Mouse (Mus musculus) stomach, embryonic 14.5 days (tissue): Measurements from ENCODE around the gene Znhit6. TPM values are rescaled to one million over a fixed set of nuclear protein-coding genes. Genes with fewer than 3 reads are reported as not detected.

ENCODE experiments used
- ATAC-seq: fragments of 200-750 bp; cut with Nextera tagmentation; 2 replicates; pipeline ENCODE4 v1.8.0; 2017; ENCODE audit warnings: low read depth, moderate TSS enrichment; ENCODE audit not compliant: insufficient number of reproducible peaks, insufficient read depth, low FRiP score
- H3K27ac ChIP-seq: fragments of 300-500 bp; sonication (generic); 2 replicates; pipeline ENCODE4 v1.5.1; 2014; ENCODE audit warnings: mild to moderate bottlenecking, low read length, moderate library complexity, mixed read lengths
- H3K27me3 ChIP-seq: fragments of 300-500 bp; sonication (generic); 2 replicates; pipeline ENCODE4 v1.6.1; 2014; ENCODE audit warnings: low read length, control low read depth, mixed read lengths; ENCODE audit not compliant: control insufficient read depth, insufficient read depth
- H3K36me3 ChIP-seq: fragments of 300-500 bp; sonication (generic); 2 replicates; pipeline ENCODE4 v1.6.1; 2014; ENCODE audit warnings: mild to moderate bottlenecking, control low read depth, low read length, moderate library complexity, mixed read lengths; ENCODE audit not compliant: control insufficient read depth, insufficient read depth
- H3K4me1 ChIP-seq: fragments of 300-500 bp; sonication (generic); 2 replicates; pipeline ENCODE4 v1.6.1; 2014; ENCODE audit warnings: low read length, control low read depth, mixed read lengths; ENCODE audit not compliant: control insufficient read depth, insufficient read depth
- H3K4me2 ChIP-seq: fragments of 300-500 bp; sonication (generic); replicated peaks from 2 replicates; pipeline ENCODE4 v1.6.1; 2014; ENCODE audit warnings: low read depth, low read length, control low read depth
- H3K4me3 ChIP-seq: fragments of 300-500 bp; sonication (generic); 2 replicates; pipeline ENCODE4 v1.5.1; 2014; ENCODE audit warnings: low read depth, low read length, control low read depth
- H3K9ac ChIP-seq: fragments of 300-500 bp; sonication (generic); replicated peaks from 2 replicates; pipeline ENCODE4 v1.6.1; 2014; ENCODE audit warnings: low read depth, mild to moderate bottlenecking, control low read depth, low read length, moderate library complexity, mixed read lengths
- H3K9me3 ChIP-seq: fragments of 300-500 bp; sonication (generic); 2 replicates; pipeline ENCODE4 v1.6.1; 2016; ENCODE audit warnings: low read depth, low read length, control low read depth; ENCODE audit not compliant: control insufficient read depth
- WGBS: fragments of 180-500 bp; shearing (Covaris S2); extraction: QIAGEN DNeasy Blood & Tissue Kit; methylation state at CpG from one replicate; pipeline ENCODE4 v1.1.7; 2014; 5-methylcytosine and 5-hydroxymethylcytosine counted together
- polyA plus RNA-seq: library from polyadenylated mRNA; unstranded; fragments of >200 nt; fragmentation: Nextera tagmentation; extraction: Ambion mirVana; gene quantifications from 2 replicates; pipeline ENCODE4 v1.2.1, GENCODE M21; 2014

Znhit6 gene
- polyA plus RNA-seq, 1 experiment from 2014 or later: 33.4 TPM

- Histone ChIP-seq H3K4me3 (no peak overlapping the region), H3K36me3 (peaks cover 43% of the 10 kb centered on the region), H3K4me2 (no peak overlapping the region), H3K9me3 (no peaks in the 10 kb centered on the region), H3K27me3 (no peaks in the 10 kb centered on the region), H3K27ac (no peak overlapping the region), H3K9ac (no peak overlapping the region), H3K4me1 (no peaks in the 10 kb centered on the region)
- no peak for ATAC-seq
- 85% methylated on average over 6 of the region's 6 CpGs for WGBS
Measured at GRCm38 (mm10) chr3:145595354-145595753, 19.3 kb downstream of the Znhit6 start.

- no peak overlapping the region for H3K27ac ChIP-seq
- no peak for ATAC-seq
- no peak overlapping the region for H3K4me3 ChIP-seq
- WGBS: 89% methylated on average over 7 of the region's 7 CpGs
- no peak overlapping the region for H3K9ac ChIP-seq
- no peaks in the 10 kb centered on the region for H3K27me3 ChIP-seq
- peaks cover 12% of the 10 kb centered on the region; the same call in 1 of the 2 replicates for H3K4me1 ChIP-seq
- peaks cover 27% of the 10 kb centered on the region for H3K36me3 ChIP-seq
- H3K4me2 ChIP-seq: no peak overlapping the region
- no peaks in the 10 kb centered on the region for H3K9me3 ChIP-seq
Measured at GRCm38 (mm10) chr3:145599059-145599458, 23.1 kb downstream of the Znhit6 start.

DNA sequence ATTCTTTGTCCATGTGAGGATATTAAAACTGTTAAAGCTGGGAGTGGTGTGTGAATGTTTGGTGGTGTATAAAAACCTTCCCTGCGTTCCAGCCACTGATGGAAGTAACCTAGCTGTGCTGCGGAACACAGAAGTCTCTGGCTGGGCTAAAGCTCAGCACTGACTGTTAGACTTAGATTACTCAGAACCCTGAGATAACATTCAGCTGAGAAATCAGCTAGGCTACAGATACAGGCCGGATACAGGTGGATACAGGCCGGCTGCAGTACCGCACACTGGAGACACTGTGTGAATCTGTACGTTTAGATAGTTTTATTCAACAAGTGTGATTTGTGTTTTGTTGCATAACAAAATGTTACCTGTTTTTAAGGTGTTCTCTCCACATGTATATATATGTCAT lies 24.8 kb downstream of the Znhit6 start:
- H3K27ac ChIP-seq: peak overlapping the region; percentile 52; the same call in 1 of the 2 replicates
- H3K27me3 ChIP-seq: no peaks in the 10 kb centered on the region
- whole genome bisulfite sequencing: 58% methylated on average over 6 of the region's 6 CpGs
- H3K4me1 ChIP-seq: peaks cover 12% of the 10 kb centered on the region; the same call in 1 of the 2 replicates
- H3K9me3 ChIP-seq: no peaks in the 10 kb centered on the region
- no peak overlapping the region for H3K4me3 ChIP-seq
- H3K9ac ChIP-seq: no peak overlapping the region
- no peak overlapping the region for H3K4me2 ChIP-seq
- no peak for ATAC-seq
- peaks cover 25% of the 10 kb centered on the region for H3K36me3 ChIP-seq

DNA sequence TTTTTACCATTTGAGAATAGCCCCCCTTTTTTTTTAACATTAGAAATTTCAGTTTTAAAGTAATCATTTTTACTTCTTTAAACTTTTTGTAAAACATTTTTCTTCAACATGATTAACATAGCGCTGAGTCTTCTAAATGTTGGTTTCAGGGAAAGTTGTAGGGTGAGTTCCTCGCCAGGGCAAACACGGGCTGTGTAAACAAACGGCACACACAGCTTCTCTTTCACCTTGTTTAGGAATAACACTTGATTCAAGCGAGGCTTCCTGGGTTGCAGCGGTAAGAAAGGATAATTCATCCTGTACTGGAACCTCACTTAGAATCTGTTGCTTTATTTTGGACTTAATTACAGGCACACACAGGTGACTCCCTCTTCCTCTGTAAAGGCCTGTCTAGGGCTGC lies 25.3 kb downstream of the Znhit6 start:
- peak overlapping the region; percentile 40; the same call in 1 of the 2 replicates for H3K27ac ChIP-seq
- no peak overlapping the region for H3K9ac ChIP-seq
- no peaks in the 10 kb centered on the region for H3K9me3 ChIP-seq
- no peaks in the 10 kb centered on the region for H3K27me3 ChIP-seq
- H3K4me2 ChIP-seq: no peak overlapping the region
- peaks cover 22% of the 10 kb centered on the region for H3K36me3 ChIP-seq
- peaks cover 12% of the 10 kb centered on the region; the same call in 1 of the 2 replicates for H3K4me1 ChIP-seq
- no peak overlapping the region for H3K4me3 ChIP-seq
- 37% methylated on average over 6 of the region's 6 CpGs for WGBS
- ATAC-seq: no peak

GRCm38 (mm10) chr3:145602410-145603206 lies 26.6 kb downstream of the Znhit6 start:
- H3K9me3 ChIP-seq: no peaks in the 10 kb centered on the region
- H3K27me3 ChIP-seq: no peaks in the 10 kb centered on the region
- H3K4me2 ChIP-seq: no peak overlapping the region
- peaks cover 22% of the 10 kb centered on the region for H3K36me3 ChIP-seq
- peak; percentile 73 for ATAC-seq
- H3K9ac ChIP-seq: no peak overlapping the region
- H3K27ac ChIP-seq: peak overlapping the region; percentile 40; the same call in 1 of the 2 replicates
- peaks cover 12% of the 10 kb centered on the region; the same call in 1 of the 2 replicates for H3K4me1 ChIP-seq
- WGBS: 32% methylated on average over 11 of the region's 11 CpGs
- H3K4me3 ChIP-seq: no peak overlapping the region

DNA sequence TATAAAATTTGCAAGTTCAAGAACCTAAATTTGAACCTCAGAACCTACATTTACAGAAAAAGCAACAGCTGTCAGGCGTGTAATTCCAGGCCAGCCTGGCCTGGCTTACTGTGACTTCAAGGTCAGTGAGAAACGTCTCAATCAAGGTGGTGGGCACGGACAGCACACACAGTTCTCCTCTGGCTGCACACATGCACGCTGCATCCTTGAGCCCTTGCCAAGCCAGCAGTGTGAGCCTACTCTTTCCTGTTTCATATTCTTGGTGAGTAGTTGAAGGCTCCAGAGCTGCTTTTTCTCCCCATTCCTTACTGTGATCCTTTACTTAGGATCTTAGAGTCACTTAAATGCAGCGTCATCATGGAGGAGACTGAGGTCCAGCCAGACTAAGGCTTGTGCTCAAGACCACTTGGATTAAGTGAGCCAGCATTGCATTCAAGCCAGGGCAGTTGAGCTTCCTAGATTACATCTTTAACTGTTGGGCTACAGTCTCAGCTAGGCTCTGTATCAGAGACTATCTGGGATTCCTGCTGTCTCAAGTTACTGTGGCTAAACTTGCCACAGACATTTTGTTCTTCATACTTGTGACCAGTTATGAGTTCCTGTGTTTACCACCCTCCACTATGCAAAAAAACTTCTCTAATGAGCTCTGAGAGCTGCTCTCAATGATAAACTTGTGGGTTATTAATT lies 29.6 kb downstream of the Znhit6 start:
- ATAC-seq: no peak
- peaks cover 12% of the 10 kb centered on the region for H3K36me3 ChIP-seq
- no peaks in the 10 kb centered on the region for H3K27me3 ChIP-seq
- WGBS: 77% methylated on average over 5 of the region's 5 CpGs
- peaks cover 11% of the 10 kb centered on the region; the same call in 1 of the 2 replicates for H3K4me1 ChIP-seq
- H3K4me2 ChIP-seq: no peak overlapping the region
- no peak overlapping the region for H3K27ac ChIP-seq
- no peak overlapping the region for H3K9ac ChIP-seq
- H3K4me3 ChIP-seq: no peak overlapping the region
- H3K9me3 ChIP-seq: no peaks in the 10 kb centered on the region

DNA sequence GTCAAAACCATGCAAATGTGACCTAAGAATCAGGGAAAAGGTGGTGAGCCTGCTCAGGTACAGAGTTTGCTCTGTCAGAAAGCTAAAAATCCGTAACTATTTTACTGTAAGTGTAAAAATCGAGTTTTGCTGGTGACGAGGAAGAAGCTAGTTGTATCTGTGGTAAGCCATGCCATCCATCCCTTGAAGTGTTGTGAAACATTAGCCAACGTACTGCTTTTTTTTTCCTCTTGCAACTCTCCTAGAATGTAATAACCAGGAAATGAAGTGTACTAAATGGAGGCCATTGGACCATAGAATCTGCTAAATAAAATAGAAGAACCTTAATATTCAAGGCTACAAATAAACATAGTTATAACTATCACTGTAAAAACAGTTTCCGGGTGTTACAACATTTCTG lies 32.3 kb downstream of the Znhit6 start:
- ATAC-seq: no peak
- Histone ChIP-seq H3K27me3 (no peaks in the 10 kb centered on the region), H3K9ac (no peak overlapping the region), H3K9me3 (no peaks in the 10 kb centered on the region), H3K4me3 (no peak overlapping the region), H3K27ac (no peak overlapping the region), H3K4me2 (no peak overlapping the region), H3K4me1 (no peaks in the 10 kb centered on the region), H3K36me3 (peaks cover 12% of the 10 kb centered on the region)
- 90% methylated on average over 5 of the region's 5 CpGs for WGBS

- no peak overlapping the region for H3K4me2 ChIP-seq
- no peak overlapping the region for H3K27ac ChIP-seq
- no peaks in the 10 kb centered on the region for H3K27me3 ChIP-seq
- no peaks in the 10 kb centered on the region for H3K9me3 ChIP-seq
- no peak overlapping the region for H3K4me3 ChIP-seq
- no peaks in the 10 kb centered on the region for H3K36me3 ChIP-seq
- 27% methylated on average over 4 of the region's 4 CpGs for WGBS
- no peak overlapping the region for H3K9ac ChIP-seq
- ATAC-seq: no peak
- peaks cover 13% of the 10 kb centered on the region for H3K4me1 ChIP-seq
Measured at GRCm38 (mm10) chr3:145612662-145613061, 36.7 kb downstream of the Znhit6 start.
